Mouse (Mus musculus): ENCODE data around the gene Poc1b. TPM values are rescaled to one million over a fixed set of nuclear protein-coding genes. Genes with fewer than 3 reads are reported as not detected.

Poc1b gene
- polyA plus RNA-seq, 1 experiment = 11.8 TPM

GRCm38 (mm10) chr10:99246797-99247508, 140.1 kb downstream of the Poc1b start:
- Histone ChIP-seq H3K27me3 (ENCODE audit: control insufficient read depth, insufficient read depth, low read length) (no peaks in the 10 kb centered on the region), H3K27ac (ENCODE audit: insufficient read depth, low read length) (no peak overlapping the region), H3K4me3 (replicated peaks; ENCODE audit: insufficient read depth, low read depth, low read length) (peak overlapping the region; percentile 14), H3K4me1 (ENCODE audit: control insufficient read depth, insufficient read depth, low read length) (peaks cover 3% of the 10 kb centered on the region)
- DNase-seq = no peak
- WGBS = 50% methylated on average over 20 of the region's 20 CpGs
- TF ChIP-seq CTCF (IDR thresholded peaks at IDR 0.05; ENCODE audit: borderline replicate concordance, insufficient read depth, low read depth, low read length) = no peak

Other genes with a start within 250 kb of the Poc1b start
- gene Atp2b1, start 192.6 kb upstream of the Poc1b start, polyA plus RNA-seq (2012; rRNA removed) = 113 and 132 TPM in 2 replicates
- 1.5 and 1.8 TPM in 2 replicates for gene Galnt4, start 1.1 kb downstream of the Poc1b start, polyA plus RNA-seq (2012; rRNA removed)
- gene Phxr2, start 19.3 kb downstream of the Poc1b start, polyA plus RNA-seq (2012; rRNA removed) = not detected in 2 replicates
- gene Dusp6, start 156.2 kb downstream of the Poc1b start, polyA plus RNA-seq (2012; rRNA removed) = 20.2 and 20.5 TPM in 2 replicates